Mouse (Mus musculus): ENCODE measurements at regions not wholly inside any gene's neighbourhood (a gene's known extent, or its start where the extent isn't known, plus 50 kb on each side); places are given as distances from the start of the nearest gene placed in this dataset.

GRCm38 (mm10) chr7:136674159-136674558 is 220.3 kb upstream of the Mgmt start:
- no peak for DNase-seq

GRCm38 (mm10) chr7:136675041-136675440 is 219.4 kb upstream of the Mgmt start:
- DNase-seq = peak; percentile 18 to 35

- no peak for DNase-seq
Observed at GRCm38 (mm10) chr7:136676104-136676503, 218.3 kb upstream of the Mgmt start.

GRCm38 (mm10) chr7:136676987-136677545 is 217.3 kb upstream of the Mgmt start:
- no peak for DNase-seq

GRCm38 (mm10) chr7:136689579-136689978 is 204.8 kb upstream of the Mgmt start:
- peak; percentile 42 to 70 for DNase-seq

GRCm38 (mm10) chr7:136706246-136706645 is 188.2 kb upstream of the Mgmt start:
- DNase-seq = no peak

- DNase-seq = no peak
Observed at GRCm38 (mm10) chr7:136707200-136708003, 187.0 kb upstream of the Mgmt start.

GRCm38 (mm10) chr7:136708004-136708435 is 186.4 kb upstream of the Mgmt start:
- peak in 1 of 2 experiments; percentile 18 for DNase-seq

GRCm38 (mm10) chr7:136710653-136711052 is 183.8 kb upstream of the Mgmt start:
- DNase-seq = peak; percentile 48 to 74

- DNase-seq = peak; percentile 50 to 72
Observed at GRCm38 (mm10) chr7:136712962-136713640, 181.3 kb upstream of the Mgmt start.

GRCm38 (mm10) chr7:136727628-136728402 is 166.6 kb upstream of the Mgmt start:
- no peak for DNase-seq

GRCm38 (mm10) chr7:136742171-136742570 is 152.2 kb upstream of the Mgmt start:
- DNase-seq = no peak

- no peak for DNase-seq
Observed at GRCm38 (mm10) chr7:136745412-136745811, 149.0 kb upstream of the Mgmt start.

GRCm38 (mm10) chr7:136751477-136751876 is 142.9 kb upstream of the Mgmt start:
- no peak for DNase-seq

GRCm38 (mm10) chr7:136754821-136755220 is 139.6 kb upstream of the Mgmt start:
- DNase-seq = no peak

GRCm38 (mm10) chr7:136765026-136765425 is 129.4 kb upstream of the Mgmt start:
- DNase-seq = no peak

GRCm38 (mm10) chr7:136767231-136767630 is 127.2 kb upstream of the Mgmt start:
- peak; percentile 20 to 33 for DNase-seq

GRCm38 (mm10) chr7:136780708-136781107 is 113.7 kb upstream of the Mgmt start:
- DNase-seq = no peak

GRCm38 (mm10) chr7:136791162-136791561 is 103.3 kb upstream of the Mgmt start:
- DNase-seq = no peak

- DNase-seq = no peak
Observed at GRCm38 (mm10) chr7:136792131-136792530, 102.3 kb upstream of the Mgmt start.

GRCm38 (mm10) chr7:136796415-136796814 is 98.0 kb upstream of the Mgmt start:
- DNase-seq = no peak

GRCm38 (mm10) chr7:136797780-136798435 is 96.5 kb upstream of the Mgmt start:
- no peak for DNase-seq

Data from heart, adult 18-20 months (tissue).